Mouse (Mus musculus): ENCODE data around the gene Alkbh7. TPM values are rescaled to one million over a fixed set of nuclear protein-coding genes. Genes with fewer than 3 reads are reported as not detected.

Alkbh7 gene
- total and polyA plus RNA-seq, 2 experiments from 2014 or later: 44.2 to 56.4 TPM

GRCm38 (mm10) chr17:56962642-56963405 is 34.3 kb upstream of the Alkbh7 start:
- no peak for ATAC-seq
- no peak overlapping the region for H3K4me2 ChIP-seq (ENCODE audit: low read depth)
- H3K4me1 ChIP-seq (ENCODE audit: insufficient read depth): no peaks in the 10 kb centered on the region
- 78% methylated on average over 5 of the region's 5 CpGs for WGBS
- H3K4me3 ChIP-seq (ENCODE audit: low read depth, low read length): no peak overlapping the region
- H3K27ac ChIP-seq (ENCODE audit: low read depth, low read length): no peak overlapping the region
- no peaks in the 10 kb centered on the region for H3K9me3 ChIP-seq (ENCODE audit: low read length)
- H3K36me3 ChIP-seq (ENCODE audit: insufficient read depth): no peaks in the 10 kb centered on the region
- H3K27me3 ChIP-seq (ENCODE audit: insufficient read depth, low read length): no peaks in the 10 kb centered on the region
- no peak for TF ChIP-seq CTCF (IDR thresholded peaks at IDR 0.05; ENCODE audit: low read depth)
- H3K9ac ChIP-seq: no peak overlapping the region
- no peak for DNase-seq

GRCm38 (mm10) chr17:56963646-56964045 is 33.5 kb upstream of the Alkbh7 start:
- DNase-seq (no peak), ATAC-seq (no peak)
- no peaks in the 10 kb centered on the region for H3K4me1 ChIP-seq (ENCODE audit: insufficient read depth)
- H3K27ac ChIP-seq (ENCODE audit: low read depth, low read length): no peak overlapping the region
- no peak for TF ChIP-seq CTCF (IDR thresholded peaks at IDR 0.05; ENCODE audit: low read depth)
- H3K9me3 ChIP-seq (ENCODE audit: low read length): no peaks in the 10 kb centered on the region
- WGBS: 77% methylated on average over 6 of the region's 6 CpGs
- H3K36me3 ChIP-seq (ENCODE audit: insufficient read depth): no peaks in the 10 kb centered on the region
- no peaks in the 10 kb centered on the region for H3K27me3 ChIP-seq (ENCODE audit: insufficient read depth, low read length)
- H3K4me3 ChIP-seq (ENCODE audit: low read depth, low read length): no peak overlapping the region
- H3K9ac ChIP-seq: no peak overlapping the region
- H3K4me2 ChIP-seq (ENCODE audit: low read depth): no peak overlapping the region

- no peak overlapping the region for H3K4me2 ChIP-seq (ENCODE audit: low read depth)
- DNase-seq (no peak), ATAC-seq (no peak)
- H3K4me3 ChIP-seq (ENCODE audit: low read depth, low read length): no peak overlapping the region
- H3K27ac ChIP-seq (ENCODE audit: low read depth, low read length): no peak overlapping the region
- no peak for TF ChIP-seq CTCF (IDR thresholded peaks at IDR 0.05; ENCODE audit: low read depth)
- H3K9me3 ChIP-seq (ENCODE audit: low read length): no peaks in the 10 kb centered on the region
- WGBS: 71% methylated on average over 3 of the region's 3 CpGs
- no peaks in the 10 kb centered on the region for H3K4me1 ChIP-seq (ENCODE audit: insufficient read depth)
- no peaks in the 10 kb centered on the region for H3K36me3 ChIP-seq (ENCODE audit: insufficient read depth)
- H3K27me3 ChIP-seq (ENCODE audit: insufficient read depth, low read length): no peaks in the 10 kb centered on the region
- H3K9ac ChIP-seq: no peak overlapping the region
Observed at GRCm38 (mm10) chr17:56969321-56969720, 27.8 kb upstream of the Alkbh7 start.

GRCm38 (mm10) chr17:56970081-56970480 is 27.1 kb upstream of the Alkbh7 start:
- no peaks in the 10 kb centered on the region for H3K4me1 ChIP-seq (ENCODE audit: insufficient read depth)
- no peak for TF ChIP-seq CTCF (IDR thresholded peaks at IDR 0.05; ENCODE audit: low read depth)
- 58% methylated on average over 5 of the region's 5 CpGs for WGBS
- ATAC-seq: no peak
- H3K27me3 ChIP-seq (ENCODE audit: insufficient read depth, low read length): no peaks in the 10 kb centered on the region
- no peak overlapping the region for H3K27ac ChIP-seq (ENCODE audit: low read depth, low read length)
- no peak overlapping the region for H3K4me2 ChIP-seq (ENCODE audit: low read depth)
- H3K36me3 ChIP-seq (ENCODE audit: insufficient read depth): no peaks in the 10 kb centered on the region
- H3K9ac ChIP-seq: no peak overlapping the region
- H3K9me3 ChIP-seq (ENCODE audit: low read length): no peaks in the 10 kb centered on the region
- no peak for DNase-seq
- H3K4me3 ChIP-seq (ENCODE audit: low read depth, low read length): no peak overlapping the region

- TF ChIP-seq CTCF (IDR thresholded peaks at IDR 0.05; ENCODE audit: low read depth): no peak
- H3K9ac ChIP-seq: no peak overlapping the region
- no peaks in the 10 kb centered on the region for H3K36me3 ChIP-seq (ENCODE audit: insufficient read depth)
- no peaks in the 10 kb centered on the region for H3K4me1 ChIP-seq (ENCODE audit: insufficient read depth)
- H3K27me3 ChIP-seq (ENCODE audit: insufficient read depth, low read length): no peaks in the 10 kb centered on the region
- DNase-seq (no peak), ATAC-seq (no peak)
- H3K4me3 ChIP-seq (ENCODE audit: low read depth, low read length): no peak overlapping the region
- no peak overlapping the region for H3K4me2 ChIP-seq (ENCODE audit: low read depth)
- H3K27ac ChIP-seq (ENCODE audit: low read depth, low read length): no peak overlapping the region
- 68% methylated on average over 13 of the region's 14 CpGs for WGBS
- no peaks in the 10 kb centered on the region for H3K9me3 ChIP-seq (ENCODE audit: low read length)
Observed at GRCm38 (mm10) chr17:56973956-56974707, 23.0 kb upstream of the Alkbh7 start.

- H3K4me1 ChIP-seq (ENCODE audit: insufficient read depth): no peaks in the 10 kb centered on the region
- ATAC-seq: no peak
- H3K9ac ChIP-seq: no peak overlapping the region
- 83% methylated on average over 5 of the region's 5 CpGs for WGBS
- no peak overlapping the region for H3K4me2 ChIP-seq (ENCODE audit: low read depth)
- DNase-seq: no peak
- H3K4me3 ChIP-seq (ENCODE audit: low read depth, low read length): no peak overlapping the region
- no peak overlapping the region for H3K27ac ChIP-seq (ENCODE audit: low read depth, low read length)
- no peaks in the 10 kb centered on the region for H3K27me3 ChIP-seq (ENCODE audit: insufficient read depth, low read length)
- no peak for TF ChIP-seq CTCF (IDR thresholded peaks at IDR 0.05; ENCODE audit: low read depth)
- H3K36me3 ChIP-seq (ENCODE audit: insufficient read depth): no peaks in the 10 kb centered on the region
- H3K9me3 ChIP-seq (ENCODE audit: low read length): no peaks in the 10 kb centered on the region
Observed at GRCm38 (mm10) chr17:56974708-56975240, 22.4 kb upstream of the Alkbh7 start.

- H3K4me2 ChIP-seq (ENCODE audit: low read depth): no peak overlapping the region
- TF ChIP-seq CTCF (IDR thresholded peaks at IDR 0.05; ENCODE audit: low read depth): no peak
- ATAC-seq: no peak
- WGBS: 75% methylated on average over 3 of the region's 3 CpGs
- no peak overlapping the region for H3K9ac ChIP-seq
- H3K9me3 ChIP-seq (ENCODE audit: low read length): no peaks in the 10 kb centered on the region
- H3K4me3 ChIP-seq (ENCODE audit: low read depth, low read length): no peak overlapping the region
- H3K36me3 ChIP-seq (ENCODE audit: insufficient read depth): no peaks in the 10 kb centered on the region
- H3K27ac ChIP-seq (ENCODE audit: low read depth, low read length): no peak overlapping the region
- no peaks in the 10 kb centered on the region for H3K27me3 ChIP-seq (ENCODE audit: insufficient read depth, low read length)
- DNase-seq: no peak
- H3K4me1 ChIP-seq (ENCODE audit: insufficient read depth): no peaks in the 10 kb centered on the region
Observed at GRCm38 (mm10) chr17:56975391-56975790, 21.7 kb upstream of the Alkbh7 start.
